ENCODE assay signal across 10 mouse cellular contexts in the genomic region with DNA sequence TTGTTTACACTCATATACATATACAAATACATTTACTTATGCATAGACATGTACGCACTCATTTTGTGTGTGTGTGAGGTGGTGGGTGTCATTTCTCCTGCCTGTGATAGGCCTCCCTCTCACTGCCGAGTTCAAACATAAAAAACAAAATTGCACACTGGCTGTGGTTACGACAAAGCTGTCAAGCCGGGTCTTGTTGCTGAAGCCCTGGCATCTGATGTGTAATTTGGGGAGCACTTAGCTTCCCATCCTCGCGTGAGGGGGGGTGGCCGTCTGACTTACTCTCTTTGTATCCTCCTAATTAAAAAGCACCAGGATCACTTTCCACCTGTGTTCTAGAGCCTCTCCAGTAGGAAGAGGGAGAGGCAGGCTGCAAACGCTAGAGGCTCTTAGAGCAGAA. TPM values are rescaled to one million over a fixed set of nuclear protein-coding genes. Genes with fewer than 3 reads are reported as not detected.
DNase-seq lines count a peak whose midpoint lies in the region; ATAC-seq and TF ChIP-seq lines count a peak whose summit lies in the region.
"Had no signal": no experiment of that assay in that cellular context is flagged by ENCODE, and none has a peak within 500 bp of the region (broad histone marks: within the 10 kb centered on the region; RNA-seq: fewer than 3 reads in every experiment).

No protein-coding gene starts in this region.

- H3K9ac ChIP-seq in forebrain, embryonic 11.5 days (ENCODE audit: low read length) = no peak overlapping the region
- H3K9ac ChIP-seq in midbrain, postnatal 0 days (replicated peaks; ENCODE audit: low read length, poor library complexity, severe bottlenecking) = no peak overlapping the region
- H3K9ac ChIP-seq in embryonic facial prominence, embryonic 11.5 days (replicated peaks; ENCODE audit: low read length) = no peak overlapping the region

- peak overlapping the region; percentile 98 for H3K27ac ChIP-seq in forebrain, embryonic 10.5 days
- H3K27ac ChIP-seq in forebrain, embryonic 11.5 days (ENCODE audit: low read depth, low read length) = no peak overlapping the region
- H3K27ac ChIP-seq in midbrain, embryonic 10.5 days (replicated peaks) = peak overlapping the region; percentile 98
- H3K27ac ChIP-seq in midbrain, postnatal 0 days (ENCODE audit: low read depth, low read length) = no peak overlapping the region
- peak overlapping the region; percentile 30; the same call in 1 of the 2 replicates for H3K27ac ChIP-seq in embryonic facial prominence, embryonic 11.5 days (replicated peaks; ENCODE audit: low read depth, low read length)

- 61% methylated on average over 8 of the region's 8 CpGs for WGBS in forebrain, embryonic 10.5 days
- WGBS in forebrain, embryonic 11.5 days = 50% methylated on average over 8 of the region's 8 CpGs
- 63% methylated on average over 8 of the region's 8 CpGs for WGBS in midbrain, embryonic 10.5 days
- WGBS in midbrain, postnatal 0 days = 65% methylated on average over 8 of the region's 8 CpGs
- 45% methylated on average over 8 of the region's 8 CpGs for WGBS in embryonic facial prominence, embryonic 11.5 days

- peaks cover 5% of the 10 kb centered on the region; the same call in 1 of the 2 replicates for H3K27me3 ChIP-seq in forebrain, embryonic 10.5 days (ENCODE audit: poor library complexity, severe bottlenecking)
- H3K27me3 ChIP-seq in forebrain, embryonic 11.5 days (ENCODE audit: control insufficient read depth, insufficient read depth, low read length) = no peaks in the 10 kb centered on the region
- no peaks in the 10 kb centered on the region for H3K27me3 ChIP-seq in midbrain, embryonic 10.5 days (ENCODE audit: low read depth, poor library complexity, severe bottlenecking)
- no peaks in the 10 kb centered on the region for H3K27me3 ChIP-seq in midbrain, postnatal 0 days (ENCODE audit: insufficient read depth, low read length)
- no peaks in the 10 kb centered on the region for H3K27me3 ChIP-seq in embryonic facial prominence, embryonic 11.5 days (ENCODE audit: control insufficient read depth, insufficient read depth, low read length)

- no peak for ATAC-seq in forebrain, embryonic 11.5 days (replicated peaks; ENCODE audit: low FRiP score)
- no peak for ATAC-seq in midbrain, postnatal 0 days (ENCODE audit: low FRiP score)
- no peak for ATAC-seq in embryonic facial prominence, embryonic 11.5 days (replicated peaks; ENCODE audit: insufficient number of reproducible peaks, low FRiP score, low TSS enrichment, low read depth)

- no peak overlapping the region for H3K4me2 ChIP-seq in forebrain, embryonic 11.5 days (ENCODE audit: low read depth, low read length, severe bottlenecking)
- H3K4me2 ChIP-seq in midbrain, postnatal 0 days (ENCODE audit: low read depth, low read length, poor library complexity, severe bottlenecking) = no peak overlapping the region
- H3K4me2 ChIP-seq in embryonic facial prominence, embryonic 11.5 days (ENCODE audit: low read depth, low read length) = no peak overlapping the region

- no peak for TF ChIP-seq CTCF in midbrain, postnatal 0 days (IDR thresholded peaks at IDR 0.05)

- no peak for DNase-seq in forebrain, embryonic 10.5 days (ENCODE audit: extremely low spot score, low spot score)
- no peak for DNase-seq in forebrain, embryonic 11.5 days (ENCODE audit: low spot score)
- DNase-seq in midbrain, embryonic 10.5 days (ENCODE audit: low spot score) = no peak
- no peak for DNase-seq in midbrain, postnatal 0 days (ENCODE audit: low spot score)
- no peak for DNase-seq in embryonic facial prominence, embryonic 11.5 days (ENCODE audit: low spot score)
- peak; percentile 62 for DNase-seq in naive thymus-derived CD4-positive, alpha-beta T cell, adult 2 months (ENCODE audit: low read depth)
- DNase-seq in frontal cortex, postnatal 10 days (ENCODE audit: low spot score in 2 of 2) = no peak
- no peak for DNase-seq in cerebellum, adult 8-10 months
- DNase-seq: kidney, adult 11 months; lung, postnatal 10 days had no signal

- H3K36me3 ChIP-seq in forebrain, embryonic 10.5 days (replicated peaks) = no peaks in the 10 kb centered on the region
- no peaks in the 10 kb centered on the region for H3K36me3 ChIP-seq in forebrain, embryonic 11.5 days (ENCODE audit: control insufficient read depth, insufficient read depth, low read length)
- no peaks in the 10 kb centered on the region for H3K36me3 ChIP-seq in midbrain, embryonic 10.5 days
- no peaks in the 10 kb centered on the region for H3K36me3 ChIP-seq in midbrain, postnatal 0 days (ENCODE audit: insufficient read depth, low read length)
- no peaks in the 10 kb centered on the region for H3K36me3 ChIP-seq in embryonic facial prominence, embryonic 11.5 days (replicated peaks; ENCODE audit: control insufficient read depth, insufficient read depth, low read depth, low read length)

- peaks cover 77% of the 10 kb centered on the region for H3K4me1 ChIP-seq in forebrain, embryonic 10.5 days
- peaks cover 29% of the 10 kb centered on the region for H3K4me1 ChIP-seq in forebrain, embryonic 11.5 days (replicated peaks; ENCODE audit: control insufficient read depth, insufficient read depth, low read length)
- peaks cover 66% of the 10 kb centered on the region for H3K4me1 ChIP-seq in midbrain, embryonic 10.5 days
- peaks cover 15% of the 10 kb centered on the region for H3K4me1 ChIP-seq in midbrain, postnatal 0 days (ENCODE audit: insufficient read depth, low read length)
- peaks cover 15% of the 10 kb centered on the region for H3K4me1 ChIP-seq in embryonic facial prominence, embryonic 11.5 days (ENCODE audit: control insufficient read depth, insufficient read depth, low read length)

- H3K4me3 ChIP-seq in forebrain, embryonic 10.5 days = no peak overlapping the region
- H3K4me3 ChIP-seq in forebrain, embryonic 11.5 days (ENCODE audit: low read depth, low read length) = no peak overlapping the region
- no peak overlapping the region for H3K4me3 ChIP-seq in midbrain, embryonic 10.5 days
- no peak overlapping the region for H3K4me3 ChIP-seq in midbrain, postnatal 0 days (ENCODE audit: low read depth, low read length)
- no peak overlapping the region for H3K4me3 ChIP-seq in embryonic facial prominence, embryonic 11.5 days (ENCODE audit: low read depth, low read length)

- H3K9me3 ChIP-seq in forebrain, embryonic 10.5 days = no peaks in the 10 kb centered on the region
- H3K9me3 ChIP-seq in forebrain, embryonic 11.5 days (ENCODE audit: control insufficient read depth, low read length) = no peaks in the 10 kb centered on the region
- no peaks in the 10 kb centered on the region for H3K9me3 ChIP-seq in midbrain, embryonic 10.5 days (replicated peaks)
- no peaks in the 10 kb centered on the region for H3K9me3 ChIP-seq in midbrain, postnatal 0 days (ENCODE audit: low read length)
- no peaks in the 10 kb centered on the region for H3K9me3 ChIP-seq in embryonic facial prominence, embryonic 11.5 days (replicated peaks; ENCODE audit: control insufficient read depth, low read length)

RNA-seq across cellular contexts. Expression of gene Acot11, which starts 37.8 kb away (rescaled TPM):
- 1.9 and 2.1 TPM in 2 replicates for polyA plus RNA-seq in forebrain, embryonic 10.5 days (2016; fragmentation: Nextera tagmentation; extraction: Ambion mirVana)
- polyA plus RNA-seq in forebrain, embryonic 11.5 days (2014; fragmentation: Nextera tagmentation; extraction: Ambion mirVana) = 1.6 and 1.8 TPM in 2 replicates
- polyA plus RNA-seq in midbrain, embryonic 10.5 days (2016; fragmentation: Nextera tagmentation; extraction: Ambion mirVana) = 2.0 and 2.2 TPM in 2 replicates
- 4.0 and 7.0 TPM in 2 replicates for total RNA-seq in midbrain, postnatal 0 days (2014; rRNA removed)
- 1.8 and 2.1 TPM in 2 replicates for polyA plus RNA-seq in midbrain, postnatal 0 days (2015; fragmentation: Nextera tagmentation; extraction: Ambion mirVana)
- polyA plus RNA-seq in embryonic facial prominence, embryonic 11.5 days (2014; fragmentation: Nextera tagmentation; extraction: Ambion mirVana) = 1.1 and 1.2 TPM in 2 replicates

Comparison
In these comparisons a context has a peak if more than half of its experiments do, and no peak if none do; other contexts are left out.
1. H3K27ac ChIP-seq: peak in forebrain, embryonic 10.5 days (single experiment), midbrain, embryonic 10.5 days (single experiment) and embryonic facial prominence, embryonic 11.5 days (single experiment); none in forebrain, embryonic 11.5 days (single experiment) and midbrain, postnatal 0 days (single experiment).